Mouse (Mus musculus): ENCODE results near the gene Tpk1. TPM values are rescaled to one million over a fixed set of nuclear protein-coding genes. Genes with fewer than 3 reads are reported as not detected.

The Tpk1 gene
- total and polyA plus RNA-seq, 3 experiments, result 3.5 to 12.6 TPM; not detected in 1

DNA sequence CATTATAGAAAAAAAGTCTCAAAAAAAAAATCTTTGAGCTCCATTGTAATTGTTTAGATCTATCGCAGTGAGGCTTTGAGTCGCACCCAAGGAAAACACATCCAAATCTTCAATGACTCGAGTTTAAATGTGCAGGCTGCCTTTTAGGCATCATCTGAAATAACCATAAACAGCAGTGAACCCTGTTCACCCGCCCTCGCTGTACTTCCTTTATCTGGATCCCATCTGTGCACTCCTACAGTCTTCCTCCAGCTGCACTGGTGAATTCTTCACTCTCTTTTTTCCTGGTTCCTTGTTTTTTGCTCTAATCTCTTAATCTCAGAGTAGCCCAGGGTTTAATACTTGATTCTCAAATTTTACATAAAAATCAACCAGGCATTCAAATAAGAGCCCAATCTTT lies 23.7 kb downstream of the Tpk1 start:
- Histone ChIP-seq H3K27ac (ENCODE audit: control insufficient read depth, low read depth, low read length) (no peak overlapping the region), H3K27me3 (ENCODE audit: control insufficient read depth in 1 of 2, insufficient read depth in 2 of 2, low read length in 2 of 2) (no peaks in the 10 kb centered on the region), H3K4me1 (ENCODE audit: control insufficient read depth in 1 of 2, insufficient read depth in 2 of 2, low read length in 2 of 2) (peaks cover 10 to 11% of the 10 kb centered on the region in 2 experiments), H3K9ac (ENCODE audit: control insufficient read depth, low read depth, low read length, poor library complexity, severe bottlenecking) (no peak overlapping the region), H3K79me2 (ENCODE audit: control insufficient read depth, insufficient read depth, low read length, poor library complexity) (no peaks in the 10 kb centered on the region; the same call in 1 of the 2 replicates), H3K36me3 (ENCODE audit: control insufficient read depth in 1 of 2, insufficient read depth in 2 of 2, low read length in 2 of 2) (peaks cover 0 to 23% of the 10 kb centered on the region in 2 experiments; a peak in 2 of 4 replicates), H3K4me3 (ENCODE audit: control insufficient read depth in 1 of 2, insufficient read depth in 1 of 2, low read depth in 2 of 2, low read length in 2 of 2) (no peak overlapping the region), H3K9me3 (replicated peaks; ENCODE audit: insufficient read depth, low read length) (no peaks in the 10 kb centered on the region)
- no peak for DNase-seq (ENCODE audit: low read depth, low spot score)
- TF ChIP-seq TAL1 (IDR thresholded peaks at IDR 0.05; ENCODE audit: low read length) (0 out of 2 replicates have a peak, but pooled peaks have one; percentile 8), SIN3A (IDR thresholded peaks at IDR 0.05; ENCODE audit: low read length) (no peak), GATA1 (IDR thresholded peaks at IDR 0.05; ENCODE audit: low read depth, low read length) (peak; percentile 45)

DNA sequence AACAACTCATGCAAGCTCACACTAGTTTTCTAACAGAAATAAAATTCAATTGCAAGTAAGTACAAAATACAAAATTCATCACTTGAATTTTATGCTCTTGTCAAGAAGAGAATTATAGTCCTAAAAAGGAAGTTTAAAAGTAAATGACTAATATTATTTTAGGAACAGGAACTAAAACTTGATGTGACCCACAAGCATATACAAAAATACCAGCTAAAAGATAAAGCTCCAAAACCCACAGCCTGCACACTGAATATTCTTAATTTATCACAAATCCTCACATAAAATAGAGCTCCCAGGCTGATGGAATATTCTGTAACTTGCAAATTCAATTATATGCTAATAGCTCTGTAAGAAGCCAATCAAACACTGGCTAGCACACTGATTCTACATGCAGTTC lies 25.5 kb downstream of the Tpk1 start:
- peak; percentile 54 for DNase-seq (ENCODE audit: low read depth, low spot score)
- TF ChIP-seq ETS1 (IDR thresholded peaks at IDR 0.05; ENCODE audit: low read depth, low read length) (peak; percentile 49), CTCF (IDR thresholded peaks at IDR 0.05 in 2 of 3, conservative IDR thresholded peaks at IDR 0.05 in 1 of 3; ENCODE audit: control insufficient read depth in 1 of 3, insufficient read depth in 1 of 3, low read depth in 2 of 3, low read length in 3 of 3, poor library complexity in 1 of 3, severe bottlenecking in 1 of 3) (no peak), MYC (IDR thresholded peaks at IDR 0.05; ENCODE audit: low read depth, low read length) (no peak), E2F4 (IDR thresholded peaks at IDR 0.05; ENCODE audit: borderline replicate concordance, low read depth, low read length) (no peak), EP300 (IDR thresholded peaks at IDR 0.05; ENCODE audit: low read depth in 1 of 2, low read length in 2 of 2) (peak; percentile 48 to 56; a peak in 2 of 4 replicates), RCOR1 (IDR thresholded peaks at IDR 0.05; ENCODE audit: low read depth, low read length) (0 out of 2 replicates have a peak, but pooled peaks have one; percentile 10), MEF2A (IDR thresholded peaks at IDR 0.05; ENCODE audit: extremely low read depth, insufficient replicate concordance, low read depth, low read length, poor library complexity, severe bottlenecking) (peak; percentile 84; the same call in 1 of the 2 replicates), USF2 (IDR thresholded peaks at IDR 0.05; ENCODE audit: borderline replicate concordance in 1 of 2, insufficient read depth in 1 of 2, low read depth in 1 of 2, low read length in 2 of 2) (no peak), USF1 (IDR thresholded peaks at IDR 0.05; ENCODE audit: low read depth, low read length) (no peak), ZNF384 (IDR thresholded peaks at IDR 0.05; ENCODE audit: low read depth, low read length) (no peak), MYB (IDR thresholded peaks at IDR 0.05; ENCODE audit: low read depth, low read length) (no peak), ZKSCAN1 (IDR thresholded peaks at IDR 0.05; ENCODE audit: low read depth, low read length) (peak; percentile 65; the same call in 1 of the 2 replicates), NELFE (IDR thresholded peaks at IDR 0.05; ENCODE audit: low read depth, low read length) (no peak), GABPA (IDR thresholded peaks at IDR 0.05; ENCODE audit: low read depth, low read length) (no peak), MAZ (IDR thresholded peaks at IDR 0.05; ENCODE audit: low read depth, low read length) (no peak), POLR2A (IDR thresholded peaks at IDR 0.05; ENCODE audit: control insufficient read depth in 1 of 2, insufficient read depth in 1 of 2, low read depth in 1 of 2, low read length in 2 of 2, poor library complexity in 1 of 2) (no peak), HCFC1 (IDR thresholded peaks at IDR 0.05; ENCODE audit: low read depth, low read length) (no peak), POLR2AphosphoS2 (IDR thresholded peaks at IDR 0.05; ENCODE audit: low read length) (no peak), GATA1 (IDR thresholded peaks at IDR 0.05; ENCODE audit: low read depth, low read length) (peak; percentile 53; the same call in 1 of the 2 replicates), UBTF (IDR thresholded peaks at IDR 0.05; ENCODE audit: borderline replicate concordance, insufficient read depth, low read depth, low read length) (no peak)
- Histone ChIP-seq H3K9me3 (replicated peaks; ENCODE audit: insufficient read depth, low read length) (no peaks in the 10 kb centered on the region), H3K4me3 (ENCODE audit: control insufficient read depth in 1 of 2, insufficient read depth in 1 of 2, low read depth in 2 of 2, low read length in 2 of 2) (no peak overlapping the region), H3K36me3 (ENCODE audit: control insufficient read depth in 1 of 2, insufficient read depth in 2 of 2, low read length in 2 of 2) (peaks cover 0 to 23% of the 10 kb centered on the region in 2 experiments; a peak in 2 of 4 replicates), H3K27ac (ENCODE audit: control insufficient read depth, low read depth, low read length) (no peak overlapping the region), H3K4me1 (ENCODE audit: control insufficient read depth in 1 of 2, insufficient read depth in 2 of 2, low read length in 2 of 2) (peaks cover 10 to 11% of the 10 kb centered on the region in 2 experiments; a peak in 3 of 4 replicates), H3K79me2 (ENCODE audit: control insufficient read depth, insufficient read depth, low read length, poor library complexity) (no peaks in the 10 kb centered on the region; the same call in 1 of the 2 replicates), H3K9ac (ENCODE audit: control insufficient read depth, low read depth, low read length, poor library complexity, severe bottlenecking) (no peak overlapping the region), H3K27me3 (ENCODE audit: control insufficient read depth in 1 of 2, insufficient read depth in 2 of 2, low read length in 2 of 2) (no peaks in the 10 kb centered on the region)
